Mouse (Mus musculus) megakaryocyte, embryonic 14.5 days (primary cell): ENCODE measurements around the gene Olfr649.

ENCODE experiments used
- FLI1 ChIP-seq: IDR thresholded peaks from 2 replicates; pipeline ENCODE4 v1.6.1; 2012; ENCODE audit warnings: low read length, inconsistent platforms, mixed read lengths
- GATA1 ChIP-seq: IDR thresholded peaks from 3 replicates; pipeline ENCODE4 v1.6.1; 2012; ENCODE audit warnings: mixed read lengths, low read length, inconsistent platforms, borderline replicate concordance

GRCm38 (mm10) chr7:104195885-104196284 is at the start of gene Olfr649:
- TF ChIP-seq GATA1 (no peak), FLI1 (no peak)
